Mouse (Mus musculus): ENCODE results near the gene Zfp64.

- TF ChIP-seq MAFK (IDR thresholded peaks at IDR 0.05; ENCODE audit: insufficient replicate concordance, low read length) (no peak), MEF2A (IDR thresholded peaks at IDR 0.05; ENCODE audit: borderline replicate concordance, low read depth, low read length) (no peak), E2F4 (IDR thresholded peaks at IDR 0.05; ENCODE audit: insufficient replicate concordance, low read depth, low read length) (no peak), ZC3H11A (IDR thresholded peaks at IDR 0.05; ENCODE audit: low read depth, low read length) (no peak), NELFE (IDR thresholded peaks at IDR 0.05; ENCODE audit: low read depth, low read length) (no peak), CTCF (conservative IDR thresholded peaks at IDR 0.05 in 1 of 2, IDR thresholded peaks at IDR 0.05 in 1 of 2; ENCODE audit: low read depth in 2 of 2, low read length in 2 of 2) (no peak), ZNF384 (IDR thresholded peaks at IDR 0.05; ENCODE audit: low read depth, low read length) (no peak), CHD1 (IDR thresholded peaks at IDR 0.05; ENCODE audit: low read depth, low read length) (no peak), USF2 (conservative IDR thresholded peaks at IDR 0.05; ENCODE audit: low read depth, low read length) (no peak)
Measured at GRCm38 (mm10) chr2:168871767-168872511, 83.4 kb downstream of the Zfp64 start.

Data from CH12.LX (cell line).